Mouse (Mus musculus): ENCODE data around the gene Cdkl2.

Gene Cdkl2

GRCm38 (mm10) chr5:92043783-92044182 is at the start of gene Cdkl2:
Gene Cdkl2 (minus strand): TSS chr5:92043883.
- no peak for DNase-seq

GRCm38 (mm10) chr5:92087469-92087868 is 43.8 kb upstream of the Cdkl2 start:
- no peak for DNase-seq

- no peak for DNase-seq
Measured at GRCm38 (mm10) chr5:92085821-92086550, 42.3 kb upstream of the Cdkl2 start.

GRCm38 (mm10) chr5:92085246-92085645 is 41.6 kb upstream of the Cdkl2 start:
- DNase-seq, result no peak

GRCm38 (mm10) chr5:92083417-92084038 is 39.8 kb upstream of the Cdkl2 start, which contains the start of gene G3bp2:
Gene G3bp2 (minus strand): TSS chr5:92083719.
- DNase-seq, result peak; percentile 98

- DNase-seq, result peak; percentile 83
Measured at GRCm38 (mm10) chr5:92082821-92083401, 39.2 kb upstream of the Cdkl2 start.

GRCm38 (mm10) chr5:92081326-92081725 is 37.6 kb upstream of the Cdkl2 start:
- DNase-seq, result no peak

- no peak for DNase-seq
Measured at GRCm38 (mm10) chr5:92080400-92080799, 36.7 kb upstream of the Cdkl2 start.

GRCm38 (mm10) chr5:92079304-92079703 is 35.6 kb upstream of the Cdkl2 start:
- no peak for DNase-seq

GRCm38 (mm10) chr5:92078751-92079150 is 35.1 kb upstream of the Cdkl2 start:
- DNase-seq, result no peak

- DNase-seq, result no peak
Measured at GRCm38 (mm10) chr5:92076273-92076672, 32.6 kb upstream of the Cdkl2 start.

- DNase-seq, result no peak
Measured at GRCm38 (mm10) chr5:92074061-92074460, 30.4 kb upstream of the Cdkl2 start.

- DNase-seq, result no peak
Measured at GRCm38 (mm10) chr5:92063192-92063591, 19.5 kb upstream of the Cdkl2 start.

- DNase-seq, result no peak
Measured at GRCm38 (mm10) chr5:92052866-92053265, 9.2 kb upstream of the Cdkl2 start.

- DNase-seq, result no peak
Measured at GRCm38 (mm10) chr5:92050419-92050818, 6.7 kb upstream of the Cdkl2 start.

- DNase-seq, result peak; percentile 96
Measured at GRCm38 (mm10) chr5:92042377-92043348, 1.0 kb downstream of the Cdkl2 start.

GRCm38 (mm10) chr5:92019960-92020359 is 23.7 kb downstream of the Cdkl2 start:
- DNase-seq, result no peak

GRCm38 (mm10) chr5:92011756-92012155 is 31.9 kb downstream of the Cdkl2 start:
- DNase-seq, result no peak

- DNase-seq, result no peak
Measured at GRCm38 (mm10) chr5:92009827-92010226, 33.9 kb downstream of the Cdkl2 start.

- peak; percentile 43 for DNase-seq
Measured at GRCm38 (mm10) chr5:92003011-92003410, 40.7 kb downstream of the Cdkl2 start.

GRCm38 (mm10) chr5:92000770-92001169 is 42.9 kb downstream of the Cdkl2 start:
- DNase-seq, result peak; percentile 34

- peak; percentile 22 for DNase-seq
Measured at GRCm38 (mm10) chr5:91994546-91994945, 49.1 kb downstream of the Cdkl2 start.

GRCm38 (mm10) chr5:91993061-91993460 is 50.6 kb downstream of the Cdkl2 start:
- DNase-seq, result no peak
